Mouse (Mus musculus): ENCODE measurements at regions not wholly inside any gene's neighbourhood (a gene's known extent, or its start where the extent isn't known, plus 50 kb on each side); places are given as distances from the start of the nearest gene placed in this dataset.

- 55% methylated on average over 3 of the region's 3 CpGs for WGBS
- H3K27me3 ChIP-seq (ENCODE audit: control insufficient read depth, insufficient read depth, low read length), result no peaks in the 10 kb centered on the region
- H3K4me2 ChIP-seq (ENCODE audit: low read depth, low read length), result no peak overlapping the region
- no peaks in the 10 kb centered on the region for H3K4me1 ChIP-seq (ENCODE audit: control insufficient read depth, insufficient read depth, low read length)
- no peaks in the 10 kb centered on the region for H3K9me3 ChIP-seq (replicated peaks; ENCODE audit: control insufficient read depth, low read length)
- H3K9ac ChIP-seq (ENCODE audit: low read length), result no peak overlapping the region
- no peak overlapping the region for H3K4me3 ChIP-seq (replicated peaks; ENCODE audit: low read length)
- no peak overlapping the region for H3K27ac ChIP-seq (ENCODE audit: low read length)
- ATAC-seq (ENCODE audit: insufficient read depth, low FRiP score), result no peak
- peaks cover 3% of the 10 kb centered on the region; the same call in 1 of the 2 replicates for H3K36me3 ChIP-seq (ENCODE audit: control insufficient read depth, insufficient read depth, low read length)
These were observed 291.5 kb upstream of the Smim15 start for GRCm38 (mm10) chr13:107752745-107753144.

GRCm38 (mm10) chr13:107743464-107744218 lies 300.6 kb upstream of the Smim15 start:
- ATAC-seq (ENCODE audit: insufficient read depth, low FRiP score), result peak; percentile 62; the same call in 1 of the 2 replicates
- H3K9ac ChIP-seq (ENCODE audit: low read length), result no peak overlapping the region
- no peak overlapping the region for H3K27ac ChIP-seq (ENCODE audit: low read length)
- no peaks in the 10 kb centered on the region for H3K4me1 ChIP-seq (ENCODE audit: control insufficient read depth, insufficient read depth, low read length)
- no peaks in the 10 kb centered on the region; the same call in 1 of the 2 replicates for H3K9me3 ChIP-seq (replicated peaks; ENCODE audit: control insufficient read depth, low read length)
- 79% methylated on average over 21 of the region's 21 CpGs for WGBS
- H3K4me3 ChIP-seq (replicated peaks; ENCODE audit: low read length), result no peak overlapping the region
- H3K36me3 ChIP-seq (ENCODE audit: control insufficient read depth, insufficient read depth, low read length), result peaks cover 9% of the 10 kb centered on the region
- no peaks in the 10 kb centered on the region for H3K27me3 ChIP-seq (ENCODE audit: control insufficient read depth, insufficient read depth, low read length)
- H3K4me2 ChIP-seq (ENCODE audit: low read depth, low read length), result no peak overlapping the region

- Histone ChIP-seq H3K9ac (ENCODE audit: low read length) (no peak overlapping the region), H3K4me1 (ENCODE audit: control insufficient read depth, insufficient read depth, low read length) (no peaks in the 10 kb centered on the region), H3K36me3 (ENCODE audit: control insufficient read depth, insufficient read depth, low read length) (no peaks in the 10 kb centered on the region), H3K9me3 (replicated peaks; ENCODE audit: control insufficient read depth, low read length) (no peaks in the 10 kb centered on the region), H3K4me2 (ENCODE audit: low read depth, low read length) (no peak overlapping the region), H3K27ac (ENCODE audit: low read length) (no peak overlapping the region), H3K27me3 (ENCODE audit: control insufficient read depth, insufficient read depth, low read length) (no peaks in the 10 kb centered on the region), H3K4me3 (replicated peaks; ENCODE audit: low read length) (no peak overlapping the region)
- WGBS, result 80% methylated on average over 8 of the region's 8 CpGs
- no peak for ATAC-seq (ENCODE audit: insufficient read depth, low FRiP score)
These were observed 307.7 kb upstream of the Smim15 start for GRCm38 (mm10) chr13:107736581-107736980.

DNA sequence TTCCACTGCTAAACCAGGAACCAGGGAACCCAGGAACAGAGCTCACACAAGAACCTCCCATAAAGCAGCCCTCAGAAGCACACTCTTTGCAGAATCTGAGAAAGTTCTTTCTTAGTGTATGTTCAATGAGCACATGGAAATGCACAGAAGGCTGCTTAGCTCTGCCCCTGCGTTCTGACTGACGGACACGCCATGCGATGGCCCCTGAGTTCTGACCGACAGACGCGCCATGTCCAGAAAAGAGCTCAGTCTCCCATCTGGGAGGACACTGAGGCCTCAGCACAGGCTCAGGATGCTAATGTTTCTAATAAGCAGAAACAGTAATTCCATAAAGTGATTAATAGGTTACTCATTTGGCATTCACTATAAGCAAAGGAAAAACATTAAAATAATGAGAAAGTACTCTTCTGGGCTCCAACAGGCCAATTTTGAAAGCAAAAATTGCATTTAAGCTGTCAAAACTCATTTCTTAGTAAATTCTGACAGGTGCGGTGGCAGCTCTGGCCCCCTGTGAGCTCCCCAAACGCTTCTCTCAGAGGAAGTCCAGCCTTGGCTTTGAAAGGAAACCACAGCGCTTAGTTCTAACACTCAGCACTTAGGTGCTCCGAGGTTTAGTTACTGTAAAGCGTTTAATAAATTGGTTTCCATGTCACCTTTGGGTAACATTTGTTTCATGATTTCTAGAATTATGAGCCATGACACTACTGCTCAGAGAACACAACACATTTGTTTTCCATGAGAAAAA lies 309.9 kb upstream of the Smim15 start:
- no peak overlapping the region for H3K4me3 ChIP-seq (replicated peaks; ENCODE audit: low read length)
- H3K9me3 ChIP-seq (replicated peaks; ENCODE audit: control insufficient read depth, low read length), result no peaks in the 10 kb centered on the region
- no peaks in the 10 kb centered on the region for H3K4me1 ChIP-seq (ENCODE audit: control insufficient read depth, insufficient read depth, low read length)
- whole genome bisulfite sequencing, result 88% methylated on average over 12 of the region's 12 CpGs
- H3K27ac ChIP-seq (ENCODE audit: low read length), result no peak overlapping the region
- H3K9ac ChIP-seq (ENCODE audit: low read length), result no peak overlapping the region
- peaks cover 3% of the 10 kb centered on the region; the same call in 1 of the 2 replicates for H3K36me3 ChIP-seq (ENCODE audit: control insufficient read depth, insufficient read depth, low read length)
- H3K27me3 ChIP-seq (ENCODE audit: control insufficient read depth, insufficient read depth, low read length), result no peaks in the 10 kb centered on the region
- no peak for ATAC-seq (ENCODE audit: insufficient read depth, low FRiP score)
- H3K4me2 ChIP-seq (ENCODE audit: low read depth, low read length), result no peak overlapping the region

- 93% methylated on average over 9 of the region's 9 CpGs for WGBS
- peaks cover 20% of the 10 kb centered on the region for H3K36me3 ChIP-seq (ENCODE audit: control insufficient read depth, insufficient read depth, low read length)
- no peak overlapping the region for H3K4me3 ChIP-seq (replicated peaks; ENCODE audit: low read length)
- no peak overlapping the region for H3K4me2 ChIP-seq (ENCODE audit: low read depth, low read length)
- no peak overlapping the region for H3K9ac ChIP-seq (ENCODE audit: low read length)
- no peak overlapping the region for H3K27ac ChIP-seq (ENCODE audit: low read length)
- no peak for ATAC-seq (ENCODE audit: insufficient read depth, low FRiP score)
- H3K9me3 ChIP-seq (replicated peaks; ENCODE audit: control insufficient read depth, low read length), result no peaks in the 10 kb centered on the region
- no peaks in the 10 kb centered on the region for H3K27me3 ChIP-seq (ENCODE audit: control insufficient read depth, insufficient read depth, low read length)
- no peaks in the 10 kb centered on the region for H3K4me1 ChIP-seq (ENCODE audit: control insufficient read depth, insufficient read depth, low read length)
These were observed 313.3 kb upstream of the Smim15 start for GRCm38 (mm10) chr13:107730976-107731375.

DNA sequence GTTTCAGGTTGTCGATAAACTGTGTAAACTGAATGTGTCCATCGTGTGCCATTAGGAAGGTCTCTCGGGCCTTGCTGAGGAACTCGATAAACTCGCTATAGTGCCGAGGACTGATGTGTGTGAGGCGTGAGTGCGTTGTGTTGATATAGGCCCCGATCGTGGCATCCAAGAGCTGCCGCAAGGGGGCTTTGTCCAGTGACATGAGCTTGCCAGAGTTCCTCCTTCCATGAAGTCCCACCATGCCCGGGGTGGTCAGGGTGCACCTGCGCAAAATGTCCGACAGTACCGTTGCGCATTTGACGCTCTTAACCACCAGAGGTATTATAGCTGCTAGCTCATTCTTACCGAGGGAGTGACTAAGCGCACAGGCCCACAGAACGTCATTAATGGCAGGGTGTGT lies 317.8 kb upstream of the Smim15 start:
- H3K36me3 ChIP-seq (ENCODE audit: control insufficient read depth, insufficient read depth, low read length), result peaks cover 20% of the 10 kb centered on the region
- no peaks in the 10 kb centered on the region for H3K27me3 ChIP-seq (ENCODE audit: control insufficient read depth, insufficient read depth, low read length)
- no peak overlapping the region for H3K4me3 ChIP-seq (replicated peaks; ENCODE audit: low read length)
- 96% methylated on average over 20 of the region's 20 CpGs for WGBS
- no peak overlapping the region for H3K9ac ChIP-seq (ENCODE audit: low read length)
- no peaks in the 10 kb centered on the region for H3K4me1 ChIP-seq (ENCODE audit: control insufficient read depth, insufficient read depth, low read length)
- no peak overlapping the region for H3K4me2 ChIP-seq (ENCODE audit: low read depth, low read length)
- H3K9me3 ChIP-seq (replicated peaks; ENCODE audit: control insufficient read depth, low read length), result no peaks in the 10 kb centered on the region
- no peak for ATAC-seq (ENCODE audit: insufficient read depth, low FRiP score)
- H3K27ac ChIP-seq (ENCODE audit: low read length), result no peak overlapping the region

- Histone ChIP-seq H3K9ac (ENCODE audit: low read length) (no peak overlapping the region), H3K9me3 (replicated peaks; ENCODE audit: control insufficient read depth, low read length) (no peaks in the 10 kb centered on the region), H3K4me2 (ENCODE audit: low read depth, low read length) (no peak overlapping the region), H3K27ac (ENCODE audit: low read length) (no peak overlapping the region), H3K4me3 (replicated peaks; ENCODE audit: low read length) (no peak overlapping the region), H3K4me1 (ENCODE audit: control insufficient read depth, insufficient read depth, low read length) (no peaks in the 10 kb centered on the region), H3K36me3 (ENCODE audit: control insufficient read depth, insufficient read depth, low read length) (peaks cover 6% of the 10 kb centered on the region; the same call in 1 of the 2 replicates), H3K27me3 (ENCODE audit: control insufficient read depth, insufficient read depth, low read length) (no peaks in the 10 kb centered on the region)
- ATAC-seq (ENCODE audit: insufficient read depth, low FRiP score), result no peak
- WGBS, result 85% methylated on average over 11 of the region's 11 CpGs
These were observed 322.3 kb upstream of the Smim15 start for GRCm38 (mm10) chr13:107721901-107722300.

DNA sequence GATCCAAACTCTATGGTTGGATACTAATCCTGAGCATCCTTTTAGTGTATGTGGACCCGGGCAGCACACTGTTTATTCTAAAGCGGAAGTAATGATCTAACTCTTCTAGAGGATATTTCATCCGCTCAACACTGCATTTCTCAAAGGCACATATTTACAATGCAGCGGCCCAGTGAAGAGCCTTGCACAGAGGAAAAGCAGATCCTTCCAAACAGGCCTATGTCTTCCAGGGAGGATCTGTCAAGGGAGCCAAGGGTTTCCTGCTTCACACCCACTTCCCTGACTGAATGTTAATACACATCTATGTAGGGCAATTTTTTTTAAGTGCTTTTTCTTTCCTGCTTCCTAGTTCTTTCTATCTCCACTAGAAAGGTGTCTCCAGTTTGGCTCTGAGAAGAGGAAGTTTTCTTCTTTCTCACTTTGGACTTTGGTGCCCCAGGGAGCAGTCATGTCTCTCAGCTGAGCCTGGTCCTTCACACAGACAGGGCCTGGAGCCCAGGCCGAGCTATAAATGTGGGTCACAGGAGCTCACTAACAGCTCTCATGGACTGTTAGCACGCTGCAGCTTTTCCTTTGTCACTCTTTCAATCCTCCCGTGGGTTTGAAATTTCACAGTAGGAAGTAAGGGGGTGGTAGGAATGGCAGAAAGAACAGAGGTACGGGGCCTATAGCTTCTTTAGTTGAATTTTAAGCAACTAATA lies 323.2 kb upstream of the Smim15 start:
- ATAC-seq (ENCODE audit: insufficient read depth, low FRiP score), result no peak
- H3K36me3 ChIP-seq (ENCODE audit: control insufficient read depth, insufficient read depth, low read length), result no peaks in the 10 kb centered on the region

More for the DNA sequence above, 323.2 kb upstream of the Smim15 start:
- Histone ChIP-seq H3K4me3 (replicated peaks; ENCODE audit: low read length) (no peak overlapping the region), H3K4me1 (ENCODE audit: control insufficient read depth, insufficient read depth, low read length) (no peaks in the 10 kb centered on the region), H3K4me2 (ENCODE audit: low read depth, low read length) (no peak overlapping the region), H3K27ac (ENCODE audit: low read length) (peak overlapping the region; percentile 21; the same call in 1 of the 2 replicates), H3K9me3 (replicated peaks; ENCODE audit: control insufficient read depth, low read length) (no peaks in the 10 kb centered on the region), H3K27me3 (ENCODE audit: control insufficient read depth, insufficient read depth, low read length) (no peaks in the 10 kb centered on the region), H3K9ac (ENCODE audit: low read length) (no peak overlapping the region)
- WGBS, result 61% methylated on average over 8 of the region's 8 CpGs
